Mouse (Mus musculus) thymus, postnatal 25 days (tissue): ENCODE results near the gene Tmem167.
"Not testable (repeated sequence)": the region's sequence is repeated elsewhere in the genome, so short reads cannot be mapped to it uniquely, and the experiment has no call there.

Source experiments
- DNase-seq: peaks from one replicate; pipeline ENCODE4 v3.0.0; 2022

The Tmem167 gene

DNA sequence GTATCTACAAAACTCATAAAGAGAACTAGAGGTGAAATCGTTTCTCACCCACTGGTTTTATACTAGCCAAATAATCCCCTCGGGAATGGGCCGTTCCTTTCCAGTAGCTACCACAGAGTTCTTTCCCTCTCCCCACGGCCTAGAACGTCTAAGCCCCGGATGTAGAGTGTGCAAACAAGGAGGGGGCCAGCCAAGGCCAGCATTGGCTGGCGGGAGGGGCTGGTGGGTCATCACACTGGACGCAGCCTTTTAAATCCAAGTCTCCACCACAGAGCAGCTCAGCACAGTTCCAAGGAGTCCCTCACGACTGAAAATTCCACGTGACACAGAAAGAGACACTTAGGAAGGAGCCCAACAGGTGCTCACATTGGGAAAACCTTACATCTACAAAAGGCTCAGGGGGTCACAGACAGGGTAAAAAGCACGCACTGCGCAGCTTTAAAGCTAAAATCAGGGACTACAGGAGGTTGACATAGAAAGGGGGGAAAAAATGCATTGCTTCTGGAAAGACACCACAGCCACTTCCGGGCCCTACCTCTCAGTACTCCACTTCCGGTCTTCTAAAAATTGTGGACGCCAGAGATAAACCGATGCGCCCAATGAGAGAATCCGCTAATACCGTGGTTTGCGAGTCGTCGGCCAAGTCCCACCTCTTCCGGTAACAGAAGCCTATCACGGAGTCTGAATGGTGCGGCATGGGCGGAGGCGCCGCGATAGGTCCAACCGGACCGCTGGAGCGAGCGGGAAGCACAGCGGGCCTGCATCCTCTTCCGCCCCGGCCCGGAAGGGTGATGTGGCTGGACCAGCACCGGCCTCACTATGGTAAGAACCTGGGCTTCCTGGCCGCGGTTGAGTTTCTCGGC is at the start of gene Tmem167, which contains the start of gene Xrcc4:
Gene Tmem167, plus strand, starts transcription at position 162 of the 863 bp plus-strand sequence.
Gene Xrcc4, minus strand, starts transcription at position 647 of the 863 bp plus-strand sequence.
- DNase-seq: peak; percentile 89

DNA sequence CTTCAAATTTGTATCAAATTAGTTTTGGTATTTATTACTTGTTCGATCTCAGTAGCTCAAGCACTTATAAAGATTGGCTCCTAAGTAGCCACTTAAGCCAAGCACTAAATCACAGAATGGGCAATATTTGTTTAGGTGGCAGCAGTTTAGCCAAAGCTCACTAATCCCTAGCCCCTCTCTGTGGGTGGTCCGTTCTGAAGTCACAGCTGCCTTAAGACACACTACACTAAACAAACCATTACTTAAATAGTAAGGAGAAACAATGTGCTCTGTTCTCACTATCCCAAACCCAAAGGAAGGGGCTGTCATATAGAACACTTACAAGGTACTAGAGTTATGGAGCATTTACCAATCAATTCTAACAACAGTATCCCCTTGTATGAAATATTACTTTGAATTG is 49.3 kb upstream of the Tmem167 start:
- no peak for DNase-seq

DNA sequence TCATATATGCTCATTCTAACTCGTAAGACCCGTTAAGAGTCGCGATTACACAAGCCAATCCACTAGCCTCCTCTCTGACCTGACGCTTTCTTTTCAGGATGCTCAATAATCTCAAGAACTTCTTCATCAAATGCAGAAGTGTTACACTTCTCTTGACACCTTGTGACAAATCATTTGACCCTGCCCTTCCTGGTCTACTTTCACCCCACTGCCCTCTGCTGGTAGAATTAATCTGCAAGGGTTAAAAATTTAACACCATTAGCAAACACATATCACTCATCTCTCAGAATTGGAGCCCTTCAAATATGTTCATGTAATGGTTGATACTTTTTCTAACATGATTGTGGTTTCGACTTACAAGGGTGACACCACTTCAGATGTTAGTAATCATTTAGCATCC is 37.2 kb upstream of the Tmem167 start:
- no peak for DNase-seq

DNA sequence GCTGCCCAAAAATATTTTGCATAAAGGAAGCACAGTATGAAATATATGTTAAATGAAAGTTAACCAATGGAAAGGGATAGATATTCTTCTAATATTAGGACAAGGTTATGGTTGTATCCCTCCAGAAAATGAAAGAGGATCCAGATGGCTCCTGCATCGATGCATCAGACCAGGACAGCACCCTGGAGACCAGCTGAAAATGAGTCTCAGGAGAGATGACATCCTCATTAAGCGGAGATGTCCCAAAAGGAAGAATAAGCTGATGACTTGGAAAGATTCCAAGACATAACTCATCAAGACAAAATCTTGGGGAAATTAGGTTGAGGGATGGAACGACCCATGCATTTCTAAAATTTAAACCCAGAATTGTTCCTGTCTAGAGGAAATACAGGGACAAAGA is 36.5 kb upstream of the Tmem167 start:
- no peak for DNase-seq

DNA sequence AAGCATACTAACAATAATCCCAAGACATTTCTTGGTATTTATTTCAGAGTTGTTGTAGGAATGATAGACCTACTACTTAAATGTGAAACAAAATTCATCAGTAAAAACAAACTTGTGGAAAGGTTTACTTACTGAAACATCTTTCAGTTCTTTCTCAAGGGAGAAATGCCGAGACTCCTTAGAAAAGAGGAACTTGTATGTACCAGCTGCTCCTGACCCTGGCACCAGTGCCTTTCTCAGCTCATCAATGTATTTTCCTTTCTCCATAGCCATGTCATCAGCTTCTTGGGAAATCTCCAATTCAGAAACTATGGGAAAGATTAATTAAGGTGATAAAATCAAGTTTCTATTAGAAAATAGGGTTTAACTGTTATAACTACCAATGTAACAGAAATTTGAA is 27.0 kb upstream of the Tmem167 start:
- no peak for DNase-seq

DNA sequence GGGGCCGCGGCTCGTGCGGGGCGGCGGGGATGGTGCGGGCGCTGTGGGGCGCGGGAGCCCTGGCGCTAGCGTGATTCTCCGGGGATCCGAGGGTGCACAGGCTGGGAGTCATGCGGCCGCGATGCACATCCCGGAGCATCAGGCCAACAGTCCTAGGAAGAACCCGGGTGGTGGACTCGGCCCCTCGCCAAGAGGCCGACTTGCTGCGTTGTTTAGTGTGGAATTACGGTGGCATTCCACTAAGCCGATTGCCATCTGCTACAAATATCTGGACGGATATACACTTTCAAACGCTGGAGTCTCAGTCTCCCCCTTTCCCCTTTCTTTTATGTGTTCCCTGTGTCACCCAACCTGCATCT is 881 bp downstream of the Tmem167 start:
- no peak for DNase-seq

DNA sequence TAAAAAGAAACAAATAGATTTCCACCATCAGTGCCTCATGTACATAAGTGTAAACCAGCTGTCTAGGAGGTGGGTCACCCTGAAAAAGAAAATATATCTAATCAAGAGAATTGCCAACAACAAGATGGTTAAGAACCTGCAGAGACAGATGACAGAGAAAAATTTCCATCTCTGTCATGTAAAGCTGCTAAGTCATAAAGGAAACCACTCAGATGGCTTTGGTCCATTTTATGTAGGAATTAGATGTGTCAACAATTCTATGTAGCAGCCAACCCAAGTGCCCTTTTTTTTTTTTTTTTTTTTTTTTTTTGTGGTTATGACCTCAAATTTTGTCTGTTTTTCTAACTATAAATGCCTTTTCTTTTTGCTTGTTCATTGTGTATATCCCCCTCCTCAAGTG is 12.6 kb downstream of the Tmem167 start:
- DNase-seq: no peak

DNA sequence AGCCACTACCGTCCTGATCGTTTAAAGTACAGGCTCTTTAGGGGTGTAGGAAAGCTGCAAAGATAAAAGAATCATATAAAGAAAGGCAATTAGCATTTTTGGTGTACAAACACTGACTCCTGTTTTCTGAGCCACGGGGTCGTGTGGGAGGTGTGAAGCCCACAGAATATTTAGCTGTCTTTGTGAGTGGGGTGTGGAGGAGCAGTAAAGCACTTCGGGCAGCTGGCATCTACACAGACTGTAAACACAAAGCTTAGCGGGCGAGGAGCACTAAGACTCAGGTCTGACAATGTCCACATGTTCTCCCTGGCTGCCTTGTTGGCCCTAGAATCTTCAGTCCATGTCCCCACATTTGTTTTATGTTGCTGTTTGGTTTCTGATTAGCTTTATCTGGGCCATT is 17.2 kb downstream of the Tmem167 start:
- no peak for DNase-seq

DNA sequence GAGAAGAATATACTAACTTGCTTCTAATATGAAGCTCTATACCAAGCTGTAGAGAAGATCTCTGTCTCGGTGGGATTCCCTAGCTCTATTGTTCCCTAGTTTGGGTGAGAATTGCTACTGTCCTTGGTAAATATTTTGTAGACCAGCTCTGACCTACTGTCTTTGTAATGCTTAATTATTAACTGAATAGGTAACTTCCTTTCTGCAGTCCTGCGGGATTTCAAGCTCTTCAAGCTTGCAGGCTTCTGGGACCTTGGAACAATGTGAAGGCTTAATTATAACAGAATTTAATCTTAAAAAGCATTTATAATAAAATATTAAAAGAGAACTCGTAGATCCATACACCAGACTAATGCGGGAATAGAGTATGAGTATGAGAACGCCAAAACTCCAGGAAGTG is 19.8 kb downstream of the Tmem167 start:
- not testable (repeated sequence) for DNase-seq

DNA sequence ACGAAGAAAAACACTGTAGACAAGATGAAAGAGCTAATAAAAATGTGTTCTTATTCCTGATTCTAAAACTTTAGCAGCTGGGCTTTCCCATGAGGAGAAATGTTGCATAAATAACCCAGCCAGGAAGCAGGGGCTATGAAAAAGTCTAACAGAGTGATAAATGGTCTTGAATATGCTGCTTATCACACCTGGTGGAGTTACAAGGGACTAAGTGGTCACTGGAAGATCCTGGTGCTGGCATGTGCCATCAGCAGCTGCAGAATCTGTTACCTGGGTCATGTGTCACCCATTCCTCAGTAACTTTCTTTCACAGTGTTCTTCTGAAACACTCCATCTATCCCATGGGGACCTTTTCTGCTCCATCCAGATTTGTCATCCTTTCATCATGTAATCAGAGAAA is 22.8 kb downstream of the Tmem167 start:
- no peak for DNase-seq

DNA sequence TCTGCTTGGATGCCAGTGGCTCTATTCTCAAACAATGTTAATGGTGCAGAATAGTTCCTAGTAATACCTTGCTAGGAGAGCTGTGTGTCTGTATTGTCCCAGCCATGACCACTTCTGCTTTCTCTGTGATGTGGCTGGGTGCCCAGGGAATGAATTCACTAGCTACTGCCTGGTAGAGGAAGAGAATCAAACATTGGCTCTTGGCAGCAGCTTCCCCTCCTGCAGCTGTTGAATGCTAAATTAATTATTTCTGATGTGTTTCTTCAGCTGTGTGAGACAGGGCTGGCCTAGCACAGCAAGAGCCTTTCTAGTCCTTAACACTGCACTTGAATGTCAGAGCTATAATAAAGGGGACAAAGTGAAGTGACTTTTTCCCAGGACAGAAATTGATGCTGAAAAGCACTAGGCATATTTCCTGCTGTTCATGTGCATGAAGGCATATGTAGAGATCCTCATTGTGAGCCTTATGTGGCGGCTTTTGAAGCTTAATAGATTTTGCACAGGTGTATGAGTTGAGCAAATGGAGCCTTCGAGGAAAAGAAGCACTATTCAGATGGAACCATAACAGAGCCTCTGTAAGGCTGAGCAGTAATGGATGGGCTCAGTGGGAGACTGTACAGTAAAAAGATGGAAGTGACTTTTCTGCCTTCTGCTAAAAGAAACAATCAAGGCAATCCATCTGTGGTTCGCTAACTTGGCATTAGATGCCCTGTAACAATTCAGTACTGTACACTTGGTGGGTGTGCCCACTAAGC is 47.4 kb downstream of the Tmem167 start:
- DNase-seq: no peak

DNA sequence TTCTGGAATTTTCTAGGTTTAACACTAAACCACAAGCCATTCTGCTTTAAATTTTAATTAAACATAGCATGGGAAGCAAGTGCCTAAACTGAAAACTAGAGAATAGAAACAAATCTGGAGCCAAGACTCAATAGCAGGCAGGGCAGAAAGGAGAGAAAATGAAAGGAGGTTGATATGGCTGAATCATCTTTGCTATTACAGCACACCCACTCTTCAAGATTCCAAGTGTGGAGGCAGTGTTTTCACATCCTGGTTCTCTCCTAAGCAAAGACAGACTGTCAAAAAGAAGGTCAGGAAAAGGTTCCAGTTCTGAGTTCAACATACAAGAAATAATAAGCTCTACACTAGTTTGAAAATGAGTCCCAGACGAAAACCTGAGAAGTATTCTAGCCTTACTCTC is 52.8 kb downstream of the Tmem167 start:
- DNase-seq: no peak

DNA sequence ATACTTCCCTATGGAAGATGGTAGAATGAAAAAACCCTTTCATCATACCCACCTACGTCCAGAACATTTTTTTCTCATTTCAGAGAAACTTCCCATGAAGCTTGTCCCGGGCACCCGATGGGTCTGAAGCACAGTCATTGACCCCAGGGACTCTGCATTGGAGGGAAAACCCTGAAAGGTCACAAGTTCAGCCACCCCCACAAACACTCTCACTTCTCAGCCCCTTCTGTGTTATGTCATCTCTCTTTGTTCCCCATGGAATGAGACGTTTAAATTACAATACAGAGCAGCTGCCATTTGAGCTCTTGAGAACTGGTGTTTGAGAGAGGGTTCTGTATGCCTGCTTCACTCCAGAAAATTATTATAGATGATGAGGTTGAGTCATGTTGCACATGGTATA is 54.3 kb downstream of the Tmem167 start:
- no peak for DNase-seq

DNA sequence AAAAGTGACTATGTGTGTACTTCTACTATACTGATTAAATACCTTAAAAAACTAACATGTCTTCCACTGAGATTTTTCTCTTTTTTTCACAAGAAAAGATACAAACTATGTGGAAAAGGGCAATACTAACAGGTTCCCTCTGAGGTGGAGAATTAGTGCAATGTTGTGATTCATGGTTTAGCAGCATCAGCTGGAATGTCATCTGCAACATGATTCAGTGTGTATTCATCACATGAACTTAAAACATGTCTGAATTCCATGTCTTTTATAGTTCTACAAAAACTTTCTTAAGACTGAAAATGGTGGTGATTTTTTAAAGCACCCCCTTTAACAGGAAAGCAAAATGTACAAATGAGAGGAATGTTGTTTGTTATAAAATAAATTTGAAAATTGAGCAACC is 63.0 kb downstream of the Tmem167 start:
- no peak for DNase-seq

DNA sequence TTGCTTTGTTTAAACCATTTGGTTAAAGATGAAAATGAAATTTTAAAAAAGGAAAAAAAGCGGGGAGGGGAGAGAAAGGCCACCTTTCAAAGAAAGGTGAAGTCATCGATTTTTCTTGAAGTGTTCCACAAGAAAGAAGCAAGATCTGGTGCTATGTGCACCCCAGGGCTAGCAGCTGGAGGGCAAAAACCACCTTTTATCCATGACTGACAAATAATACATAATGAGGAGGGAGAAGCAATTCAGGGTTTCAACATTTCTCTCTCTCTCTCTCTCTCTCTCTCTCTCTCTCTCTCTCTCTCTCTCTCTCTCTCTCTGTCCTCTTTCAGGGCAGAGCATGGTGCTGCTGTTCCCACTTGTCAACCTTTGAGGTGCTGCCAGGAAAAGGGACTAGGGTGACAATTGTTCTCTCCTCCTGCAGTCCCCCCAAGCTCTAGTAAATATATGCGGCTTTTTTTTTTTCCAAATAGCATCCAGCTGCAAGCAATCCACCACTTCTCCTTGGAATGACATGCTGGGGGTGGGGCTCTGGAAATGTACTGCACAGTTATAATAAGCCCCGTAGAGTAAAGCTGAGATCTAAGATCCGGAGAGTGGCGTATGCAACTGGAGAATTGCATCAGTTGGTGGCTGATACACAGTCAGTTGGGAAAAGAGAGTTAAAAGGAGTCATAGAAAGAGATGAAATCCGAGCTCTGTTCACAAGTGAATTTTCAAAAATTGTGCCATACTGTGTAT is 63.8 kb downstream of the Tmem167 start:
- no peak for DNase-seq

DNA sequence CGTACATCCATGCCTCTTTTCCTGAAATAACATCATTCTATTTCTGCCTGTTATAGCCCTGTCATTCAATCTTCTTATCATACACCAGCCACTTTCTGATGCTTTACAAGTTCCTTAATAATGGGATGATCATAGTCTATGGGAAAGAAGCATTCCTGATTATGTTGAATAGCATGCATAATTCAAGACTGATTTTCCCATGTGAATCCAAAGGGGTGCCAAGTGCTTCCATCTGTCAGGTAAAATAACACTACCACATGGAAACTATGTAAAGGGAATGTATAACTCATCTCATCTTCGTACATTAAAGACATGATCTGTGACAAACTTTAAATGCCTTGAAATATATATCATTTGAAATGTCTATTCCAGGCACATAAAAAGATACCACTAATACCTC is 75.2 kb downstream of the Tmem167 start:
- DNase-seq: no peak

DNA sequence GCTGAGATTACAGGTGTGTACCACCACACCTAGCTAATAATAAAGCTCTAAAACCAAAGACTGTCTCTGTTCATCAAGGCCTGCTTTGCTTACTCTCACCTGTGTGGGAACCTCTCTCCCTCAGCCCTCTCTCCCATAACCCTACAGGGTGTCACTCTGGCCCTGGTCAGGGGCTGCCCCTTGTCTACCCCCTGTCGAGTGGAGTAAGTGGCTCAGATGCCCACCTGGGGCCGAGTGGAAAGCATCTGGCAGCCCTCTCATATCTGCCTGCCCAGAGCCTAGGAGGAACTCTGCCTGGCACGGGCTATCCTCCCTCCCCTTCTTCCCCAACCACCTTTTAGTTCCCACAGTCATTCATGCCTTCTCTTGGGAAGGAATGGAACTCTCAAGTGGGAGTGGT is 78.1 kb downstream of the Tmem167 start:
- DNase-seq: no peak

DNA sequence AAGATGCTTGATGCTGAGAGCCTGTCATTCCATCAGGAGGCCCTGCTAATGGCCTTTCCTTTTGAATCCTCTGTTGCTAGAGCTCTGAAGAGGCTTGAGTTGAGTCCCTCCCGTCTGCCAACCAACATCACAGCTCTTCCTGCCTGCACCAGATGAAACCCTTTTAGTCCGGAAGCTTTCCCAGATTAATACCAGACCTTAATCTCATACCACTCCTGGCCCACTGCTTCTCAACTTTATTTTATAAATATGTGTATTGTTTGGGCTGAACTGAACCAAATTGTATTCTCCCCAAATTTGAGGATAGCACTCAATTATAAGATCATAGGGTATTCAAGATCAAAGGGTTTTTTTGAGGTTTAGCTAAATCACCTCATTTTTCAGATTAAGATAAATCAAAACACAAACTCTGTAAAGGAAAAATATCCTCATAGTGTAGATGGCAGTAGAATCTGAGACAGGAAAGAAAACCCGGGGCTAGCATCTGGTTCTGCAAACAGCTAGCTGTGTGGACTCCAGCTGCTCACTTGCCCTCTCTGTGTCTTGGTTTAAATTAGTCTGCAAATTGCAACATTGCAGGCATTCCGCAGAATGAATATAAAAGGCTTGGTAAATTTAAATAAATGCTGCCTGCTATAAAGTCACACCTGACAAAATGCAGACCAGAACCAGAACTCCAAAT is 81.3 kb downstream of the Tmem167 start:
- DNase-seq: no peak

DNA sequence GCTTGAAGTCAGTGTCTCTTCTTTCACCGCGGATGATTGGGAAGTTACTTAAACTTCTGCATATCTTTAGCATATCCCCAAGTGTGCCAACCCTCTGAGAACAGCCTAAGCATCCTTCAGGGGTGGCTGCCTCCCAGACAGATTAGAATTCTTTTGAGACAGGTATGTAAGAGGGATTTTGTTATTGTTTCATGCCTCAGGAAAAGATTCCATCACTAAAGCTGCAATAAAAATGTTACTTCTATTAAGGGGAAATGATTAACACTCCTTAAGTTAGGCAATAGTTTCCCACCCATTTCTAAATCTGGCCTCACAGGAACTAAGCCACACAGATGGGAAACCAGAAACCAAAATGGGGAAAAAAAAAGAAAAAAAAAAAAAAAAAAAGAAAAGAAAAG is 81.9 kb downstream of the Tmem167 start:
- DNase-seq: no peak

DNA sequence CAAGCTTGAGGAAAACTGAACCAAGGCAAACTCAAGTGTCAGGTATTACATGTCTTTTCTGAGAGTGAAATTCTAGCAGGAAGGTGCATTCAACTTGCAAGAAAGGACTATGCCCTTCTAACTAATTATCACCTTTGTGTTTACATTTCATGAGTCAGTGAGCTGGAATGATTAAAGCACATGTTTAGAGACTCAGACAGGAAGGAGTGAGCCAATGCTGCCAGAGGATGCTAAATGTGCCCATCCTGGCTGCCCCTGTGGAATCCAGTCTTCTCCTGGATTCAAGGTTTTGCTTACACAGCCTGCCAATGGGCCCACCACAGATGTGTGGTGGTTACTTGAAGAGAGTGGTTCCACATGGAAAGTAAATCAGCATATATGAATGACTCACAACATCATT is 82.5 kb downstream of the Tmem167 start:
- DNase-seq: no peak

DNA sequence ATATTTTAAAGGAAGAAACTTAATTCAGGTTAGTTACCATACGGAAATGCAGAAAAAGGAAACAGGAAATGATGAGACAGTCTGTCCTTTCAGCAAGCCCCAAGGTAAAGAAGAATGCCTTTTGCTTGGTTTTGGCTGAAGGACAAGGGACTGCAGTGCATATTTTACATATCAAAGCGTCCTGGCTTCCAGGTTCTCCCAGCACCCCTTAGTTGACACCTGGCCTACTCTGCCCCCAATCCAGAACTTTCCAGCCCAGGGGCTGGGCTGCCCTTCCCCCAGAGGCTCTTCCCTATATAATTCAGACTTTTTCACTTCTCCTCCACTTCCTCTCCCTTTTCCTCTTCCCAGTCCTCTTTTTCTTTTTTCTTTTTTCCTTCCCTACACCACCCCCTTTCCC is 86.7 kb downstream of the Tmem167 start:
- no peak for DNase-seq

DNA sequence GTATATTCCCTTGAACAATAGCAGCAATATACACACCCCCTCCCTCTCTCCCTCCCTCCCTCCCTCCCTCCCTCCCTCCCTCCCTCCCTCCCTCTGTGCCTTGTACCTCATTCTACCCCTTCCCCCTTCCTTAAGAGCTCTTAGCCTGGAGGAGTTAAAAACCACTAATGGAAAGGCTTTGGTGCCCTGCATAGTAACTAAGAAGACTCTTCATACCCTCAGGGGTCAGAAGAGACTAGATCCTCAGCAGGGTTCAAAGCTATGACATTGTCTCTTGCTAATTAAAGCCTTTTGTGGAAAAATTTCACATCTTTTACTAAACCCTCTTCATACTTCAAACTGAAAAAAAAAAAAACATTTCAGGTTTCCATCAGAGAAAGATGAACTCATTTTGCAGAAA is 93.3 kb downstream of the Tmem167 start:
- no peak for DNase-seq

DNA sequence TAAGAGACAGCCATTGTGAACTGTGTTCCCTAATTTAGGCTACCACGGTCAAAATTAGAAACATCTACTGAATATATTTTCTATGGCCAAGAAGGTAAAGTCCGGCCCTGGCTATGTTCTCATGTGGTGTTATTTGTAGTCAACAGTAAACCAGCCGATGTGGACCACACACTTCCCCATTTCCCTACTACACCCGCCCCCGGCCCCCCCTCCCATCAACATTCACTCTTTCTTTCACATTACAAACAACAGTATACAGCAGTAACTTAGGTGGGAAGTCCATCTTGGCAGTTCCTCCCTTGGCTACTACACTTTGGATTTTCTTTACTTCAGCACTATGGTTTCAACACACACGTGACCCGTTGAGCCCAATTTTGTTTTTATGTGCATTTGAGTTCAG is 94.6 kb downstream of the Tmem167 start:
- DNase-seq: no peak
